Mouse (Mus musculus) small intestine, adult 2 months (tissue): ENCODE data around the gene Taf5. TPM values are rescaled to one million over a fixed set of nuclear protein-coding genes. Genes with fewer than 3 reads are reported as not detected.

Experiments used
- H3K27ac ChIP-seq: fragments of 200-500 bp; 2 replicates; pipeline ENCODE4 v1.5.1; 2012; ENCODE audit warnings: low read depth, low read length, control low read depth, inconsistent platforms; ENCODE audit not compliant: insufficient read depth
- H3K27me3 ChIP-seq: fragments of 200-500 bp; 2 replicates; pipeline ENCODE4 v1.6.1; 2012; ENCODE audit warnings: mild to moderate bottlenecking, moderate library complexity, low read length, inconsistent platforms; ENCODE audit not compliant: control insufficient read depth, insufficient read depth
- H3K36me3 ChIP-seq: fragments of 200-500 bp; 2 replicates; pipeline ENCODE4 v1.6.1; 2012; ENCODE audit warnings: mild to moderate bottlenecking, low read length, control low read depth, inconsistent platforms; ENCODE audit not compliant: control insufficient read depth, insufficient read depth
- H3K4me1 ChIP-seq: fragments of 200-500 bp; 2 replicates; pipeline ENCODE4 v1.6.1; 2012; ENCODE audit warnings: low read length, inconsistent platforms, mixed read lengths; ENCODE audit not compliant: control insufficient read depth, insufficient read depth, insufficient read length
- H3K4me3 ChIP-seq: fragments of 200-500 bp; 2 replicates; pipeline ENCODE4 v1.5.1; 2012; ENCODE audit warnings: low read depth, mild to moderate bottlenecking, control low read depth, inconsistent platforms, low read length, moderate library complexity
- CTCF ChIP-seq: fragments of 200-500 bp; IDR thresholded peaks from 2 replicates; pipeline ENCODE4 v1.5.1; 2012; ENCODE audit warnings: low read depth, mild to moderate bottlenecking, control low read depth, inconsistent platforms, low read length, moderate library complexity, mixed read lengths; ENCODE audit not compliant: insufficient replicate concordance, insufficient read length; ENCODE audit errors: extremely low read depth
- POLR2A ChIP-seq: fragments of 200-500 bp; IDR thresholded peaks from 2 replicates; pipeline ENCODE4 v1.6.1; 2012; ENCODE audit warnings: low read depth, mild to moderate bottlenecking, control low read depth, inconsistent platforms, low read length, moderate library complexity
- WGBS: fragments of 180-500 bp; shearing (Covaris S2); methylation state at CpG from one replicate; pipeline ENCODE4 v1.1.7; 2018; 5-methylcytosine and 5-hydroxymethylcytosine counted together
- polyA plus RNA-seq: library from polyadenylated mRNA; depleted of rRNA; stranded (reverse); fragments of >200 nt; gene quantifications from 2 replicates; pipeline ENCODE4 v1.2.3, GENCODE M21; 2012; rRNA removed

Gene Taf5
- polyA plus RNA-seq, 1 experiment: 3.2 TPM

DNA sequence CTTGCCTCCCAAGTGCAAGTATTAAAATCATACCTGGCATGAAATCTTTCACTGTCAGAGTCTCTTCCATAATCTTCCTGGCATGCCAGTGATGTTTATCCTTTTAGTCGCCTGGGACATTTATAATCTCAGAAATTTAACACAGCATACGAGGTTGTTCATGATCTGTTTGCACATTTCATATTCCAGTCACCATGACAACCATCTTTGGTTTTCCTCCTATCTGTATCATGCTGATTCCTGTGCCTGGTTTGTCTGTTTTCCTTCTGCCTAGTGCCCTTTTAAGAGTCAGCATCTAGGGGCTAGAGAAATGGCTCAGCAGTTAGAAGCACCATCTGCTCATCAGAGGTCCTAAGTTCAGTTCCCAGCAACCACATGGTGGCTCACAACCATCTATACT, 51.1 kb downstream of the Taf5 start:
- WGBS: 72% methylated on average over 2 of the region's 2 CpGs
- Histone ChIP-seq H3K36me3 (peaks cover 41% of the 10 kb centered on the region), H3K4me1 (no peaks in the 10 kb centered on the region), H3K27ac (no peak overlapping the region), H3K4me3 (no peak overlapping the region), H3K27me3 (no peaks in the 10 kb centered on the region)
- TF ChIP-seq CTCF (no peak), POLR2A (no peak)

DNA sequence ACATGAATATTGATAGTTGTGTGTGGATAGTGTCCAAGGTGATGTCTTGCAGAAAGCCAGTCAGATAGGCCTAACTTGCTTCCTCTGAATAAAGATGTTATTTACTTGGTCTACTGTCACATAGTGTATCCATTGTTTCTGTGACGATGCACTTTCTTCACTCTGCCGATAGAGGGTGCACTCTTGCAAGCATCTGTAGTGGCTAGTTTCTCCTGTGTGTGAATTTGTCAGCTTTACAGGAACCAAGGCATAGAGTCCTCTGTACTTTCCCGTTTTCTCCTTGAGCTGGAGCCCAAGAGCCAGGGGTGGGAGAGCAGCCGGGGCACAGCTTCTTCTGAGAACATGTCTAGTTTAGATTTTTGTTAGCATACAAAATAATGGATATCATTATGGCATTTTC, 53.5 kb downstream of the Taf5 start:
- 39% methylated on average over 4 of the region's 4 CpGs for WGBS
- Histone ChIP-seq H3K27me3 (no peaks in the 10 kb centered on the region), H3K27ac (no peak overlapping the region), H3K4me1 (no peaks in the 10 kb centered on the region), H3K36me3 (peaks cover 39% of the 10 kb centered on the region), H3K4me3 (no peak overlapping the region)
- TF ChIP-seq POLR2A (no peak), CTCF (peak; percentile 45; the same call in 1 of the 2 replicates)

DNA sequence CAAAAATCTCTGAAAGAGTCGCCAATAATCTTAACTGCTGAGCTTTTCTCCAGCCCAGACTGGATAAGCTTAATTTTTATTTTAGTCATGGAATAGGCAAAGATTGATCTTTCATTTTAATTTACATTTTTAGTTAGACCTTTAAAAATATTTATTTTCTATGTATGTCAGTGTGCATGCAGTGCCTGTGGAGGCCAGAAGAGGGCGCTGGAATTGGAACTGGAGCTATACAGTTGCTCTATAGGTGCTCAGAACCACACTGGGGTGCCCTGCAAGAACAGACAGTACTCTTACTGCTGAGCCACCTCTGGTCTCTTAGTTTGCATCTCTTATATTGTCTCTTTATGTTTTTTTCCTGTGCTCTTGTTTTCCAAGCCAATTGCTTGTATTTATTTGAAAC, 55.3 kb downstream of the Taf5 start:
- Histone ChIP-seq H3K36me3 (peaks cover 45% of the 10 kb centered on the region), H3K27me3 (no peaks in the 10 kb centered on the region), H3K4me1 (no peaks in the 10 kb centered on the region), H3K27ac (no peak overlapping the region), H3K4me3 (no peak overlapping the region)
- TF ChIP-seq POLR2A: no peak
- TF ChIP-seq CTCF: peak; percentile 77; the same call in 1 of the 2 replicates
- WGBS: 24% methylated on average over 2 of the region's 2 CpGs

DNA sequence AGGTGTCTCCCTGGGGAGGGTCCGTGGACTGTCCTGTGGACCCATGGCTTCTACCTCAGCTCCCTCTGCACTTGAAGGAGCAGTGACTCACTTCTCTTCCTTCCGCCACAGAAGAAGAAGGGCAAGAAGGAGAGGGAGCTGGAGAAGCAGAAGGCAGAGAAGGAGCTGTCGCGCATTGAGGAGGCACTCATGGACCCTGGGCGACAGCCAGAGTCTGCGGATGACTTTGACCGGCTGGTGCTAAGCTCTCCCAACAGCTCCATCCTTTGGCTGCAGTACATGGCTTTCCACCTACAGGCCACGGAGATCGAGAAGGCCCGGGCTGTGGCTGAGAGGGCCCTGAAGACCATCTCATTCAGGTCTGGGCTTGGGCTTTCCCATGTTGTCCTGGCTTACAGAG, 60.6 kb downstream of the Taf5 start:
- 90% methylated on average over 10 of the region's 10 CpGs for WGBS
- no peak overlapping the region for H3K27ac ChIP-seq
- TF ChIP-seq POLR2A (no peak), CTCF (no peak)
- no peaks in the 10 kb centered on the region for H3K27me3 ChIP-seq
- H3K4me1 ChIP-seq: peaks cover 5% of the 10 kb centered on the region
- H3K4me3 ChIP-seq: no peak overlapping the region
- H3K36me3 ChIP-seq: peaks cover 70% of the 10 kb centered on the region

DNA sequence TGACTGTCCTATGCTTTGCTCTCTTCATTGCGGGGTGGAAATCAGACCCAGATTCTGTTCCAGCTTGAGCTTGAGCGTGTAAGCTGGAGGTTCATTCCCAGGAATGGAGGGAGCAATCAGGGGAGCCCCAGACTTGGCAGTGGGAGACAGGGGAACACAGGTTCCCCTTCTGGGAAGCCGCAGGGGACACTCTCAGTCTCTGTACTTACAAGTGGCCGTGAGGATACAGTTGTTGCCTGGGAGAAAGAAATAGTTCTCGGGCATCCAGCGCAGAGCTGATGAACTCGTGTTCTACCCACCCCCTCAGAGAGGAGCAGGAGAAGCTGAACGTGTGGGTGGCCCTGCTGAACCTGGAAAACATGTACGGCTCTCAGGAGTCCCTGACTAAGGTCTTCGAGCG, 61.3 kb downstream of the Taf5 start:
- H3K4me3 ChIP-seq: no peak overlapping the region
- H3K27me3 ChIP-seq: no peaks in the 10 kb centered on the region
- H3K36me3 ChIP-seq: peaks cover 70% of the 10 kb centered on the region
- TF ChIP-seq POLR2A (no peak), CTCF (no peak)
- no peak overlapping the region for H3K27ac ChIP-seq
- 90% methylated on average over 11 of the region's 11 CpGs for WGBS
- peaks cover 5% of the 10 kb centered on the region for H3K4me1 ChIP-seq

DNA sequence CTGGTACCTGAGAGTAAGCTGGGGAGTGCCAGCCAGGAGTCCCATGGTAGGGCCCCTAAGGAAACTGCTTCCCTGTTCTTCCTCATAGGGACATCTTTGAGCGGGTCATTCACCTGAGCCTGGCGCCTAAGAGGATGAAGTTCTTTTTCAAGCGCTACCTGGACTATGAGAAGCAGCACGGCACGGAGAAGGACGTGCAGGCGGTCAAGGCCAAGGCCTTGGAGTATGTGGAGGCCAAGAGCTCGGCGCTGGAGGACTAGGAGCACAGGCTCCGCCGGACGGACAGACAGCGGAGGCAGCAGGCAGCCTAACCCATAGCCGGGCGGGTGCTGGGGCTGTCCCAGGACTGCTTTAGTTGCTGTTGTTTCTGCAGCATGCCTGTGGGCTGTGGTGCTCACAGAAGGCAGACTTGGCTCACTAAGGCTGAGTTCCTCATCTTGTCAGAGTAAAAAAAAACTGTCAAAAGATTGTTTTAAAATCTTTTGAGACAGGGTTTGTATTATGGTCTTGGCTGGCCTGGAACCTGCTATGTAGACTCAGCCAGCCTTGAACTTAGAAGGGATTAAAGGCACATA, 63.1 kb downstream of the Taf5 start:
- Histone ChIP-seq H3K27ac (no peak overlapping the region), H3K4me3 (no peak overlapping the region), H3K27me3 (no peaks in the 10 kb centered on the region), H3K36me3 (peaks cover 61% of the 10 kb centered on the region), H3K4me1 (peaks cover 7% of the 10 kb centered on the region)
- WGBS: 94% methylated on average over 15 of the region's 15 CpGs
- TF ChIP-seq CTCF: no peak
- no peak for TF ChIP-seq POLR2A

Other genes starting within 250 kb of the Taf5 start
- gene Ina, start 53.0 kb upstream of the Taf5 start, polyA plus RNA-seq: 0.39 and 0.53 TPM in 2 replicates
- gene Nt5c2, start 52.6 kb upstream of the Taf5 start, polyA plus RNA-seq: 4.4 and 6.1 TPM in 2 replicates
- gene Pcgf6, start 16.8 kb upstream of the Taf5 start, polyA plus RNA-seq: 4.1 and 4.4 TPM in 2 replicates
- 17.8 and 34.7 TPM in 2 replicates for gene Usmg5, start 22.9 kb downstream of the Taf5 start, polyA plus RNA-seq
- gene Pdcd11, start 23.0 kb downstream of the Taf5 start, polyA plus RNA-seq: 2.8 and 4.3 TPM in 2 replicates
- 3.6 and 6.1 TPM in 2 replicates for gene Calhm2, start 70.5 kb downstream of the Taf5 start, polyA plus RNA-seq
- not detected in 2 replicates for gene Calhm1, start 76.5 kb downstream of the Taf5 start, polyA plus RNA-seq
- gene Calhm3, start 90.0 kb downstream of the Taf5 start, polyA plus RNA-seq: 0.27 TPM in 1 of 2 replicates, not detected in the other
- gene Neurl1a, start 111.1 kb downstream of the Taf5 start, polyA plus RNA-seq: 2.8 and 6.7 TPM in 2 replicates